ENCODE assay signal across 16 mouse cellular contexts in the genomic region with DNA sequence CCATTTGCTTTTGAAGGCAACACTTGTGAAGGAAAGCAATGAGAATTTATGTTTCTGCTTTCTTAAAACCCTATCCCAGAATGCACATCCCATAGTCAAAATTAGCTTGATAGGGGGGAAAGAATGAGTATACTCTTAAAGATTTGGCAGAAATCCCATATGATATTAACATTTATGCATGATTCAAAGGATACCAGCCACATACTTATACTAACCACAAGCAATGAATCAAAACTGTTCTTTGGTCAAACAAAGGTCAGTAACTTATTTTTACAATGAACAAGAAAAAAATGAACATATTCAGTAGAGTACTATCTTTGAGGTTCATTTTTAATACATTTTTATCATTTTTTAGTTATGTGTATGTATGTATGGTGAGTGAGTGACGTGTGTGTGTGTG.
"Had no signal": no experiment of that assay in that cellular context is flagged by ENCODE, and none has a peak within 500 bp of the region (broad histone marks: within the 10 kb centered on the region; RNA-seq: fewer than 3 reads in every experiment).

No protein-coding gene starts in this region.

- H3K9ac ChIP-seq: liver, embryonic 14.5 days; lung, embryonic 14.5 days; midbrain, embryonic 13.5 days; neural tube, embryonic 13.5 days; neural tube, embryonic 15.5 days had no signal

- H3K4me3 ChIP-seq: midbrain, embryonic 10.5 days; midbrain, embryonic 13.5 days; myocyte; neural tube, embryonic 13.5 days; neural tube, embryonic 15.5 days had no signal

- H3K36me3 ChIP-seq: midbrain, embryonic 10.5 days; midbrain, embryonic 13.5 days; neural tube, embryonic 13.5 days; neural tube, embryonic 15.5 days had no signal

- ATAC-seq: midbrain, embryonic 13.5 days; midbrain, embryonic 16.5 days had no signal

- H3K4me2 ChIP-seq: lung, embryonic 14.5 days; midbrain, embryonic 13.5 days; neural tube, embryonic 13.5 days; neural tube, embryonic 15.5 days had no signal

- DNase-seq: lung, adult 18-20 months; lung, embryonic 14.5 days; lung, postnatal 10 days; lung, postnatal 4 days; retina, postnatal 1 day; right cerebral cortex, postnatal 14 days; thymus, adult 18-20 months; thymus, postnatal 14 days; thymus, postnatal 36 days had no signal

- H3K4me1 ChIP-seq: midbrain, embryonic 10.5 days; midbrain, embryonic 13.5 days; neural tube, embryonic 13.5 days; neural tube, embryonic 15.5 days had no signal

- H3K27me3 ChIP-seq: midbrain, embryonic 13.5 days; neural tube, embryonic 13.5 days; neural tube, embryonic 15.5 days had no signal

- H3K9me3 ChIP-seq: midbrain, embryonic 10.5 days; midbrain, embryonic 13.5 days; neural tube, embryonic 13.5 days; neural tube, embryonic 15.5 days had no signal

- H3K27ac ChIP-seq: liver, embryonic 14.5 days; midbrain, embryonic 10.5 days; midbrain, embryonic 13.5 days; neural tube, embryonic 13.5 days; neural tube, embryonic 15.5 days had no signal
